Mouse (Mus musculus): ENCODE results near the gene Zfp385c. TPM values are rescaled to one million over a fixed set of nuclear protein-coding genes. Genes with fewer than 3 reads are reported as not detected.
A peak's percentile ranks its signal among the peaks of the same experiment; 100 is the strongest.

The Zfp385c gene
- polyA plus RNA-seq, 1 experiment from 2014 or later, result 1.7 TPM

- no peaks in the 10 kb centered on the region for H3K27me3 ChIP-seq (replicated peaks; ENCODE audit: control insufficient read depth, insufficient read depth, low read length)
- ATAC-seq (ENCODE audit: low read depth) (no peak), DNase-seq (ENCODE audit: low spot score) (no peak)
- no peak overlapping the region for H3K4me3 ChIP-seq (ENCODE audit: low read depth, low read length)
- no peak overlapping the region for H3K27ac ChIP-seq (replicated peaks; ENCODE audit: low read depth, low read length)
- H3K9ac ChIP-seq (ENCODE audit: low read depth, low read length), result no peak overlapping the region
- WGBS, result 87% methylated on average over 5 of the region's 5 CpGs
- H3K36me3 ChIP-seq (ENCODE audit: control insufficient read depth, insufficient read depth, low read length), result peaks cover 1% of the 10 kb centered on the region; the same call in 1 of the 2 replicates
- no peaks in the 10 kb centered on the region for H3K9me3 ChIP-seq (ENCODE audit: control insufficient read depth, low read length)
- H3K4me1 ChIP-seq (ENCODE audit: control insufficient read depth, insufficient read depth, low read length), result peaks cover 10% of the 10 kb centered on the region; the same call in 1 of the 2 replicates
- no peak overlapping the region for H3K4me2 ChIP-seq (ENCODE audit: low read depth, low read length)
Observed at GRCm38 (mm10) chr11:100616332-100616731, 75.9 kb downstream of the Zfp385c start.

DNA sequence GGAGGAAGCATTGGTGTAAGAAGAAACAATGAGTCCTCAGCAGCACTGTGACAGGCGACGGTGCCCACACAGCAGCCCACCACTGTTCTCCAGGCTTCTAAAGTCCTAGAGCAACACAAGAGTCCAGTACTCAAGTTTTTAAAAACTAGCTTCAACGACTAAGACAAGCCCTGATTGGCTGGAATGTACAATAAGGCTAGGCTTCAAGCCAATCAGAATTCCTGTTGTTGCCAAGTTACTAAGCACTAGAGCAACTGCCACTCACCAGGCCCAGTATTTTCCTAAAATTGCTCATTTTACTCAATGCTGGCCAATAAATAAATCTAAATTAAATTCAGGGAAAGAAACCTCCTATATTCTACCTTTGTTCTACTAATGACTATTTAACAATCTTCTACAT, 79.0 kb downstream of the Zfp385c start:
- DNase-seq (ENCODE audit: low spot score) (peak; percentile 64), ATAC-seq (ENCODE audit: low read depth) (no peak)
- Histone ChIP-seq H3K9me3 (ENCODE audit: control insufficient read depth, low read length) (no peaks in the 10 kb centered on the region), H3K4me3 (ENCODE audit: low read depth, low read length) (no peak overlapping the region), H3K36me3 (ENCODE audit: control insufficient read depth, insufficient read depth, low read length) (peaks cover 5% of the 10 kb centered on the region; the same call in 1 of the 2 replicates), H3K27ac (replicated peaks; ENCODE audit: low read depth, low read length) (no peak overlapping the region), H3K4me2 (ENCODE audit: low read depth, low read length) (no peak overlapping the region), H3K27me3 (replicated peaks; ENCODE audit: control insufficient read depth, insufficient read depth, low read length) (no peaks in the 10 kb centered on the region), H3K9ac (ENCODE audit: low read depth, low read length) (no peak overlapping the region), H3K4me1 (ENCODE audit: control insufficient read depth, insufficient read depth, low read length) (peaks cover 11% of the 10 kb centered on the region; the same call in 1 of the 2 replicates)
- 78% methylated on average over 3 of the region's 3 CpGs for whole genome bisulfite sequencing

DNA sequence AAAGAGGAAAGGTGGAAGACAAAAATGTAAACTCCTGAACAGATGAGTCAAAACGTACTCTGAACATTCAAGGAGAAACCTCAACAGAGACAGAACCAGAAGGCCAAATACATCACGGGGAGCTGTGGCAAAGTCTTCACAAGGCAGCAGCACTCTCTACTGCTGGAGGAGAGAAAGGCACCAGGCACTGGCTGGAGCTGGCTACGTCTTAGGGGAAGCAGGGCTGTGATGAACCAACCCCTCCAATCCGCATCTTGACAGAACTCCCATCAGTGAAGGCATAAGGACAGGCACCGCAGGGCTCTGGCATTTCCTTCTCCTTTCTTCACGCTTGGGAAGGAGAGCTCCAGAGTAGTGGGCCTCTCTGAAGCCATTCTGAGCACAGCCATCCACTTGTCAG, 80.6 kb downstream of the Zfp385c start:
- ATAC-seq (ENCODE audit: low read depth) (no peak), DNase-seq (ENCODE audit: low spot score) (no peak)
- H3K27ac ChIP-seq (replicated peaks; ENCODE audit: low read depth, low read length), result no peak overlapping the region
- peaks cover 8% of the 10 kb centered on the region; the same call in 1 of the 2 replicates for H3K4me1 ChIP-seq (ENCODE audit: control insufficient read depth, insufficient read depth, low read length)
- H3K4me3 ChIP-seq (ENCODE audit: low read depth, low read length), result no peak overlapping the region
- H3K36me3 ChIP-seq (ENCODE audit: control insufficient read depth, insufficient read depth, low read length), result peaks cover 8% of the 10 kb centered on the region; the same call in 1 of the 2 replicates
- no peaks in the 10 kb centered on the region for H3K9me3 ChIP-seq (ENCODE audit: control insufficient read depth, low read length)
- no peak overlapping the region for H3K9ac ChIP-seq (ENCODE audit: low read depth, low read length)
- no peak overlapping the region for H3K4me2 ChIP-seq (ENCODE audit: low read depth, low read length)
- no peaks in the 10 kb centered on the region for H3K27me3 ChIP-seq (replicated peaks; ENCODE audit: control insufficient read depth, insufficient read depth, low read length)
- WGBS, result 82% methylated on average over 6 of the region's 6 CpGs

GRCm38 (mm10) chr11:100609997-100610680, 82.1 kb downstream of the Zfp385c start:
- H3K4me3 ChIP-seq (ENCODE audit: low read depth, low read length), result no peak overlapping the region
- no peaks in the 10 kb centered on the region for H3K27me3 ChIP-seq (replicated peaks; ENCODE audit: control insufficient read depth, insufficient read depth, low read length)
- H3K9ac ChIP-seq (ENCODE audit: low read depth, low read length), result no peak overlapping the region
- H3K36me3 ChIP-seq (ENCODE audit: control insufficient read depth, insufficient read depth, low read length), result peaks cover 8% of the 10 kb centered on the region; the same call in 1 of the 2 replicates
- H3K4me2 ChIP-seq (ENCODE audit: low read depth, low read length), result no peak overlapping the region
- DNase-seq (ENCODE audit: low spot score) (no peak), ATAC-seq (ENCODE audit: low read depth) (no peak)
- 66% methylated on average over 9 of the region's 9 CpGs for WGBS
- peaks cover 8% of the 10 kb centered on the region; the same call in 1 of the 2 replicates for H3K4me1 ChIP-seq (ENCODE audit: control insufficient read depth, insufficient read depth, low read length)
- H3K9me3 ChIP-seq (ENCODE audit: control insufficient read depth, low read length), result no peaks in the 10 kb centered on the region
- peak overlapping the region; percentile 28; the same call in 1 of the 2 replicates for H3K27ac ChIP-seq (replicated peaks; ENCODE audit: low read depth, low read length)

- H3K9me3 ChIP-seq (ENCODE audit: control insufficient read depth, low read length), result no peaks in the 10 kb centered on the region
- H3K4me2 ChIP-seq (ENCODE audit: low read depth, low read length), result no peak overlapping the region
- H3K27ac ChIP-seq (replicated peaks; ENCODE audit: low read depth, low read length), result peak overlapping the region; percentile 28; the same call in 1 of the 2 replicates
- H3K4me3 ChIP-seq (ENCODE audit: low read depth, low read length), result no peak overlapping the region
- no peak for DNase-seq (ENCODE audit: low spot score)
- 79% methylated on average over 5 of the region's 5 CpGs for WGBS
- H3K27me3 ChIP-seq (replicated peaks; ENCODE audit: control insufficient read depth, insufficient read depth, low read length), result no peaks in the 10 kb centered on the region
- peaks cover 8% of the 10 kb centered on the region; the same call in 1 of the 2 replicates for H3K4me1 ChIP-seq (ENCODE audit: control insufficient read depth, insufficient read depth, low read length)
- no peak for ATAC-seq (ENCODE audit: low read depth)
- peak overlapping the region; percentile 30; the same call in 1 of the 2 replicates for H3K9ac ChIP-seq (ENCODE audit: low read depth, low read length)
- H3K36me3 ChIP-seq (ENCODE audit: control insufficient read depth, insufficient read depth, low read length), result peaks cover 8% of the 10 kb centered on the region; the same call in 1 of the 2 replicates
Observed at GRCm38 (mm10) chr11:100609355-100609996, 82.8 kb downstream of the Zfp385c start.

- DNase-seq (ENCODE audit: low spot score) (no peak), ATAC-seq (ENCODE audit: low read depth) (no peak)
- no peak overlapping the region for H3K4me3 ChIP-seq (ENCODE audit: low read depth, low read length)
- 74% methylated on average over 4 of the region's 4 CpGs for WGBS
- H3K4me2 ChIP-seq (ENCODE audit: low read depth, low read length), result no peak overlapping the region
- peaks cover 8% of the 10 kb centered on the region; the same call in 1 of the 2 replicates for H3K4me1 ChIP-seq (ENCODE audit: control insufficient read depth, insufficient read depth, low read length)
- peaks cover 9% of the 10 kb centered on the region; the same call in 1 of the 2 replicates for H3K36me3 ChIP-seq (ENCODE audit: control insufficient read depth, insufficient read depth, low read length)
- no peaks in the 10 kb centered on the region for H3K9me3 ChIP-seq (ENCODE audit: control insufficient read depth, low read length)
- H3K9ac ChIP-seq (ENCODE audit: low read depth, low read length), result no peak overlapping the region
- no peaks in the 10 kb centered on the region for H3K27me3 ChIP-seq (replicated peaks; ENCODE audit: control insufficient read depth, insufficient read depth, low read length)
- H3K27ac ChIP-seq (replicated peaks; ENCODE audit: low read depth, low read length), result no peak overlapping the region
Observed at GRCm38 (mm10) chr11:100608796-100609195, 83.5 kb downstream of the Zfp385c start.

- ATAC-seq (ENCODE audit: low read depth) (no peak), DNase-seq (ENCODE audit: low spot score) (no peak)
- Histone ChIP-seq H3K9me3 (ENCODE audit: control insufficient read depth, low read length) (no peaks in the 10 kb centered on the region), H3K9ac (ENCODE audit: low read depth, low read length) (no peak overlapping the region), H3K4me1 (ENCODE audit: control insufficient read depth, insufficient read depth, low read length) (peaks cover 8% of the 10 kb centered on the region; the same call in 1 of the 2 replicates), H3K27me3 (replicated peaks; ENCODE audit: control insufficient read depth, insufficient read depth, low read length) (no peaks in the 10 kb centered on the region), H3K4me2 (ENCODE audit: low read depth, low read length) (no peak overlapping the region), H3K4me3 (ENCODE audit: low read depth, low read length) (no peak overlapping the region), H3K27ac (replicated peaks; ENCODE audit: low read depth, low read length) (no peak overlapping the region), H3K36me3 (ENCODE audit: control insufficient read depth, insufficient read depth, low read length) (peaks cover 20% of the 10 kb centered on the region)
- 89% methylated on average over 6 of the region's 6 CpGs for WGBS
Observed at GRCm38 (mm10) chr11:100607121-100607520, 85.1 kb downstream of the Zfp385c start.

DNA sequence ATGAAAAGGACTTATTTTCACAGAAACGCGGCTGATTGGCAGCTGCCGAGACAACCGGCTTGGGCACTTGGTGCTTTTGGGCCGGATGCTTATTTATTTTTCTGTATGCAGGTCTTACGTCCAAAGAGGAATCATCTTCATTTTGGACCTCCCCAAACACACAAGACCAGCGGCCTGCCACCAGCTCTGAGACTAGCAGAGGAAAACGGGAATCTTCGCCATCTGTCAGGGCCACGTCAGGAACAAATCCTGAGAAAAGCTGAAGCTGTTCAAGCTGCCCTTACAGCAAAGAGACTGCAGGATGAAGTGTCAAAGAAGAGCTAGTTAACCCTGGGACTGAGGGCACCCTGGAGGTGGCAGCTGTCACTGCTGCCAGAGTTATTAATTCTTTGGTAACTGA, 86.8 kb downstream of the Zfp385c start:
- H3K9ac ChIP-seq (ENCODE audit: low read depth, low read length), result no peak overlapping the region
- H3K9me3 ChIP-seq (ENCODE audit: control insufficient read depth, low read length), result no peaks in the 10 kb centered on the region
- no peaks in the 10 kb centered on the region for H3K27me3 ChIP-seq (replicated peaks; ENCODE audit: control insufficient read depth, insufficient read depth, low read length)
- H3K27ac ChIP-seq (replicated peaks; ENCODE audit: low read depth, low read length), result no peak overlapping the region
- no peak overlapping the region for H3K4me2 ChIP-seq (ENCODE audit: low read depth, low read length)
- DNase-seq (ENCODE audit: low spot score) (no peak), ATAC-seq (ENCODE audit: low read depth) (no peak)
- 84% methylated on average over 10 of the region's 10 CpGs for WGBS
- peaks cover 8% of the 10 kb centered on the region; the same call in 1 of the 2 replicates for H3K4me1 ChIP-seq (ENCODE audit: control insufficient read depth, insufficient read depth, low read length)
- H3K4me3 ChIP-seq (ENCODE audit: low read depth, low read length), result no peak overlapping the region
- H3K36me3 ChIP-seq (ENCODE audit: control insufficient read depth, insufficient read depth, low read length), result peaks cover 32% of the 10 kb centered on the region

Data from embryonic facial prominence, embryonic 14.5 days (tissue).